Mouse (Mus musculus): ENCODE measurements around the gene Obox7. TPM values are rescaled to one million over a fixed set of nuclear protein-coding genes. Genes with fewer than 3 reads are reported as not detected.
"Not testable (repeated sequence)": the region's sequence is repeated elsewhere in the genome, so short reads cannot be mapped to it uniquely, and the experiment has no call there.

Gene Obox7
- total RNA-seq (2015; ENCODE audit: low replicate concordance) (not detected in 2 replicates), total RNA-seq (2017; ENCODE audit: low replicate concordance) (not detected in 2 replicates)

- not testable (repeated sequence) for ATAC-seq (replicated peaks; ENCODE audit: low FRiP score, poor library complexity, severe bottlenecking)
Measured at GRCm38 (mm10) chr7:14659196-14659595, at the start of gene Obox7. Gene Obox7 (plus strand): TSS chr7:14659496.

GRCm38 (mm10) chr7:14622556-14623542 lies 36.4 kb upstream of the Obox7 start:
- ATAC-seq (replicated peaks; ENCODE audit: low FRiP score, poor library complexity, severe bottlenecking), result not testable (repeated sequence)

Other genes starting within 250 kb of the Obox7 start
- not detected in 2 replicates for gene Sult2a8, start 212.7 kb upstream of the Obox7 start, total RNA-seq (2015; ENCODE audit: low replicate concordance)
- not detected in 2 replicates for gene Sult2a8, start 212.7 kb upstream of the Obox7 start, total RNA-seq (2017; ENCODE audit: low replicate concordance)
- not detected in 2 replicates for gene Sult2a7, start 165.3 kb upstream of the Obox7 start, total RNA-seq (2015; ENCODE audit: low replicate concordance)
- not detected in 2 replicates for gene Sult2a7, start 165.3 kb upstream of the Obox7 start, total RNA-seq (2017; ENCODE audit: low replicate concordance)
- gene Vmn1r90, start 96.0 kb upstream of the Obox7 start, total RNA-seq (2015; ENCODE audit: low replicate concordance), result not detected in 2 replicates
- not detected in 2 replicates for gene Vmn1r90, start 96.0 kb upstream of the Obox7 start, total RNA-seq (2017; ENCODE audit: low replicate concordance)

All from erythroid progenitor cell, adult 5-6 weeks (primary cell).